Mouse (Mus musculus) megakaryocyte, embryonic 14.5 days (primary cell): ENCODE data around the gene Arhgap15.

Source experiments
- FLI1 ChIP-seq: IDR thresholded peaks from 2 replicates; pipeline ENCODE4 v1.6.1; 2012; ENCODE audit warnings: low read length, inconsistent platforms, mixed read lengths
- GATA1 ChIP-seq: IDR thresholded peaks from 3 replicates; pipeline ENCODE4 v1.6.1; 2012; ENCODE audit warnings: mixed read lengths, low read length, inconsistent platforms, borderline replicate concordance

DNA sequence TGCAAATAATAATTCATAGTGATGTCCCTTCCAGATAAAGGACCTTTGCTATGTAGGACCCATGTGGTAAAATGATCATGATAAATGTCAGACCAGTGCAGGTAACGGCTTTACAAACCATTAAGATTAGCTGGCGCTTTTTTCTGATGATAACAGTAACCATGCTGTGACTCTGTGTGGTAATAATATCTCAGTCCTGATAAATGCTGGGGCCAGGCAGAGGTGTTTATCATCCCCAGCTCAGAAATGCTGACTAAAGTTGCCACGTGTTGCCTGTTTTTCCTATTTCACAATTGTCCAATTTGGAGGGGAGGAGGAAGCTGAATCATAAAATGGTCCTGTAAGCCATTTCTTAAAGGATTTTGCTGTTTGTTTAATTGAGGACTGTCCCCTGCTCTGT is 564.9 kb downstream of the Arhgap15 start:
- TF ChIP-seq GATA1 (no peak), FLI1 (no peak)
